26 mouse cellular contexts compared by ENCODE assay signal in the genomic region with DNA sequence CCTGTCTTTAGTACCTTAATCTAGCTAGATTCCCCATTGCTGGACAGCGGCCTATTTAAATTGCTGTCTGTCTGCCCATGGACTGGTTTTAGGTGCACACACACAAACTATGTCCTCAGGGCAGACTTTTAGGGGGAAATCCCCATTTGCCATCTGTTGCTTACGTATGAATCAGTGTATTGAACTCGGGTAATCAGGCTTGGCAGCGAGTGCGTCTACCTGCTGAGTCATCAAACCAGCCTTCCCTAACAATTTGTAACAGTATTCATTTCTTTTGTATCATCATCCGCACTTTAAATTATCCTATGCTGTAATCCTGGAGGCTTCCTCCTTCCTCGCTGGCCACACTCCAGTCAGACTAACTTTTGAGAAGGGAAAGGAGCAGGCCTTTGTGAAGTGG. TPM values are rescaled to one million over a fixed set of nuclear protein-coding genes. Genes with fewer than 3 reads are reported as not detected.
DNase-seq lines count a peak whose midpoint lies in the region; ATAC-seq and TF ChIP-seq lines count a peak whose summit lies in the region.
"Had no signal": no experiment of that assay in that cellular context is flagged by ENCODE, and none has a peak within 500 bp of the region (broad histone marks: within the 10 kb centered on the region; RNA-seq: fewer than 3 reads in every experiment).

No protein-coding gene starts in this region.

- no peaks in the 10 kb centered on the region for H3K27me3 ChIP-seq in midbrain, embryonic 11.5 days (ENCODE audit: control insufficient read depth, insufficient read depth, low read length)
- H3K27me3 ChIP-seq in midbrain, embryonic 13.5 days, result no peaks in the 10 kb centered on the region
- H3K27me3 ChIP-seq in C2C12 (ENCODE audit: control insufficient read depth, insufficient read depth, insufficient read length), result no peaks in the 10 kb centered on the region
- no peaks in the 10 kb centered on the region for H3K27me3 ChIP-seq in hindbrain, embryonic 16.5 days (replicated peaks; ENCODE audit: control insufficient read depth, insufficient read depth, low read length)
- H3K27me3 ChIP-seq in kidney, embryonic 14.5 days (ENCODE audit: control insufficient read depth, insufficient read depth, low read length), result no peaks in the 10 kb centered on the region
- H3K27me3 ChIP-seq: embryonic facial prominence, embryonic 12.5 days; forebrain, embryonic 12.5 days; heart, embryonic 13.5 days; hindbrain, embryonic 13.5 days had no signal

- H3K4me3 ChIP-seq in midbrain, embryonic 11.5 days (ENCODE audit: low read depth, low read length), result no peak overlapping the region
- no peak overlapping the region for H3K4me3 ChIP-seq in midbrain, embryonic 13.5 days (replicated peaks)
- H3K4me3 ChIP-seq in C2C12 (ENCODE audit: insufficient read depth, poor library complexity, severe bottlenecking), result no peak overlapping the region
- no peak overlapping the region for H3K4me3 ChIP-seq in hindbrain, embryonic 16.5 days (ENCODE audit: low read length)
- H3K4me3 ChIP-seq in kidney, embryonic 14.5 days (ENCODE audit: low read length), result no peak overlapping the region
- H3K4me3 ChIP-seq: embryonic facial prominence, embryonic 12.5 days; forebrain, embryonic 12.5 days; heart, embryonic 13.5 days; hindbrain, embryonic 13.5 days had no signal

- H3K36me3 ChIP-seq in midbrain, embryonic 11.5 days (ENCODE audit: control insufficient read depth, insufficient read depth, low read length), result no peaks in the 10 kb centered on the region
- no peaks in the 10 kb centered on the region for H3K36me3 ChIP-seq in midbrain, embryonic 13.5 days
- no peaks in the 10 kb centered on the region for H3K36me3 ChIP-seq in C2C12 (ENCODE audit: control insufficient read depth, insufficient read depth)
- no peaks in the 10 kb centered on the region for H3K36me3 ChIP-seq in hindbrain, embryonic 16.5 days (ENCODE audit: control insufficient read depth, insufficient read depth, low read length)
- no peaks in the 10 kb centered on the region for H3K36me3 ChIP-seq in kidney, embryonic 14.5 days (ENCODE audit: control insufficient read depth, insufficient read depth, low read length)
- H3K36me3 ChIP-seq: embryonic facial prominence, embryonic 12.5 days; forebrain, embryonic 12.5 days; heart, embryonic 13.5 days; hindbrain, embryonic 13.5 days had no signal

- no peak overlapping the region for H3K4me2 ChIP-seq in midbrain, embryonic 11.5 days
- no peak overlapping the region for H3K4me2 ChIP-seq in midbrain, embryonic 13.5 days (replicated peaks)
- no peak overlapping the region for H3K4me2 ChIP-seq in hindbrain, embryonic 16.5 days (ENCODE audit: low read length)
- no peak overlapping the region for H3K4me2 ChIP-seq in kidney, embryonic 14.5 days (replicated peaks; ENCODE audit: low read depth, low read length)
- H3K4me2 ChIP-seq: embryonic facial prominence, embryonic 12.5 days; forebrain, embryonic 12.5 days; heart, embryonic 13.5 days; hindbrain, embryonic 13.5 days had no signal

- DNase-seq in midbrain, embryonic 11.5 days (ENCODE audit: low spot score, missing footprints), result peak; percentile 41
- peak; percentile 86 for DNase-seq in NIH3T3 (ENCODE audit: low read depth)
- DNase-seq in induced T-regulatory cell, adult 2 months (ENCODE audit: low read depth), result peak; percentile 15
- no peak for DNase-seq in gastrocnemius, postnatal 25 days
- DNase-seq: adrenal gland, adult 2 months; adrenal gland, postnatal 25 days; B cell, adult 2 months; cerebellum, adult 2 months; cerebellum, postnatal 10 days; gastrocnemius, postnatal 14 days; heart, postnatal 4 days; kidney, adult 2 months had no signal

- no peak for TF ChIP-seq CTCF in C2C12 (IDR thresholded peaks at IDR 0.05; ENCODE audit: control insufficient read depth, insufficient read depth, insufficient read length)

- no peak overlapping the region for H3K27ac ChIP-seq in midbrain, embryonic 11.5 days (ENCODE audit: low read depth, low read length)
- no peak overlapping the region for H3K27ac ChIP-seq in midbrain, embryonic 13.5 days
- no peak overlapping the region for H3K27ac ChIP-seq in hindbrain, embryonic 16.5 days (ENCODE audit: low read depth, low read length)
- H3K27ac ChIP-seq in kidney, embryonic 14.5 days (ENCODE audit: low read depth, low read length), result no peak overlapping the region
- H3K27ac ChIP-seq: embryonic facial prominence, embryonic 12.5 days; forebrain, embryonic 12.5 days; heart, embryonic 13.5 days; hindbrain, embryonic 13.5 days had no signal

- no peaks in the 10 kb centered on the region for H3K79me2 ChIP-seq in C2C12 (ENCODE audit: control insufficient read depth, insufficient read depth)

- no peaks in the 10 kb centered on the region for H3K4me1 ChIP-seq in midbrain, embryonic 11.5 days (ENCODE audit: control insufficient read depth, insufficient read depth, low read length)
- no peaks in the 10 kb centered on the region for H3K4me1 ChIP-seq in midbrain, embryonic 13.5 days (replicated peaks)
- H3K4me1 ChIP-seq in hindbrain, embryonic 16.5 days (ENCODE audit: control insufficient read depth, insufficient read depth, low read depth, low read length), result no peaks in the 10 kb centered on the region
- H3K4me1 ChIP-seq in kidney, embryonic 14.5 days (ENCODE audit: control insufficient read depth, insufficient read depth, low read length), result no peaks in the 10 kb centered on the region
- H3K4me1 ChIP-seq: heart, embryonic 13.5 days; hindbrain, embryonic 13.5 days had no signal

- ATAC-seq in midbrain, embryonic 11.5 days (ENCODE audit: low FRiP score), result no peak
- no peak for ATAC-seq in midbrain, embryonic 13.5 days
- no peak for ATAC-seq in hindbrain, embryonic 16.5 days
- no peak for ATAC-seq in kidney, embryonic 14.5 days (ENCODE audit: low FRiP score, low TSS enrichment)
- ATAC-seq: forebrain, embryonic 16.5 days; intestine, embryonic 16.5 days had no signal

- no peaks in the 10 kb centered on the region for H3K9me3 ChIP-seq in midbrain, embryonic 11.5 days (ENCODE audit: control insufficient read depth, low read length)
- no peaks in the 10 kb centered on the region for H3K9me3 ChIP-seq in midbrain, embryonic 13.5 days
- no peaks in the 10 kb centered on the region for H3K9me3 ChIP-seq in hindbrain, embryonic 16.5 days (ENCODE audit: control insufficient read depth, low read length)
- no peaks in the 10 kb centered on the region for H3K9me3 ChIP-seq in kidney, embryonic 14.5 days (ENCODE audit: control insufficient read depth, low read length)
- H3K9me3 ChIP-seq: embryonic facial prominence, embryonic 12.5 days; forebrain, embryonic 12.5 days; heart, embryonic 13.5 days; hindbrain, embryonic 13.5 days had no signal

- H3K79me3 ChIP-seq in C2C12 (ENCODE audit: low read depth), result no peaks in the 10 kb centered on the region

- H3ac ChIP-seq in C2C12 (ENCODE audit: control insufficient read depth, insufficient read length, low read depth), result no peak overlapping the region

- 85% methylated on average over 7 of the region's 7 CpGs for WGBS in midbrain, embryonic 11.5 days
- 69% methylated on average over 7 of the region's 7 CpGs for WGBS in midbrain, embryonic 13.5 days
- 65% methylated on average over 7 of the region's 7 CpGs for WGBS in hindbrain, embryonic 16.5 days
- 79% methylated on average over 7 of the region's 7 CpGs for WGBS in kidney, embryonic 14.5 days

- no peak overlapping the region for H3K9ac ChIP-seq in midbrain, embryonic 11.5 days (ENCODE audit: low read length)
- H3K9ac ChIP-seq in midbrain, embryonic 13.5 days (replicated peaks), result no peak overlapping the region
- H3K9ac ChIP-seq in hindbrain, embryonic 16.5 days (ENCODE audit: low read depth, low read length), result no peak overlapping the region
- H3K9ac ChIP-seq in kidney, embryonic 14.5 days (ENCODE audit: low read depth, low read length), result no peak overlapping the region
- H3K9ac ChIP-seq: embryonic facial prominence, embryonic 12.5 days; forebrain, embryonic 12.5 days; heart, embryonic 13.5 days; hindbrain, embryonic 13.5 days had no signal

RNA-seq across cellular contexts. Expression of a gene that starts 22.5 kb away (rescaled TPM):
- polyA plus RNA-seq in midbrain, embryonic 11.5 days (2014; fragmentation: Nextera tagmentation; extraction: Ambion mirVana), result 13.2 and 15.0 TPM in 2 replicates
- 6.9 TPM in 2 replicates for polyA plus RNA-seq in midbrain, embryonic 13.5 days (2015; fragmentation: Nextera tagmentation; extraction: Ambion mirVana)
- polyA plus RNA-seq in C2C12 (2012; fragmentation: generic; extraction: Trizol), result 3.1 TPM
- polyA plus RNA-seq in hindbrain, embryonic 16.5 days (2015; fragmentation: Nextera tagmentation; extraction: Ambion mirVana), result 9.3 and 10.1 TPM in 2 replicates
- polyA plus RNA-seq in kidney, embryonic 14.5 days (2014; fragmentation: Nextera tagmentation; extraction: Ambion mirVana), result 8.6 and 9.0 TPM in 2 replicates
- 1 to 10 TPM; 4.0 to 4.6 TPM for total RNA-seq in gastrocnemius, postnatal 25 days (2021)
- total RNA-seq: common myeloid progenitor, adult 5-6 weeks had no signal

RNA-seq across cellular contexts. Expression of a gene that starts 22.7 kb away (rescaled TPM):
- 6.9 and 8.0 TPM in 2 replicates for polyA plus RNA-seq in midbrain, embryonic 11.5 days (2014; fragmentation: Nextera tagmentation; extraction: Ambion mirVana)
- polyA plus RNA-seq in midbrain, embryonic 13.5 days (2015; fragmentation: Nextera tagmentation; extraction: Ambion mirVana), result 3.6 and 4.1 TPM in 2 replicates
- 1.2 TPM for polyA plus RNA-seq in C2C12 (2012; fragmentation: generic; extraction: Trizol)
- 2.7 and 3.3 TPM in 2 replicates for polyA plus RNA-seq in hindbrain, embryonic 16.5 days (2015; fragmentation: Nextera tagmentation; extraction: Ambion mirVana)
- 3.4 and 5.7 TPM in 2 replicates for polyA plus RNA-seq in kidney, embryonic 14.5 days (2014; fragmentation: Nextera tagmentation; extraction: Ambion mirVana)
- 1 to 10 TPM; 2.1 to 3.2 TPM for total RNA-seq in gastrocnemius, postnatal 25 days (2021)

RNA-seq across cellular contexts. Expression of a gene that starts 28.4 kb away (rescaled TPM):
- polyA plus RNA-seq in midbrain, embryonic 11.5 days (2014; fragmentation: Nextera tagmentation; extraction: Ambion mirVana), result not detected in 2 replicates
- not detected in 2 replicates for polyA plus RNA-seq in midbrain, embryonic 13.5 days (2015; fragmentation: Nextera tagmentation; extraction: Ambion mirVana)
- not detected for polyA plus RNA-seq in C2C12 (2012; fragmentation: generic; extraction: Trizol)
- not detected in 2 replicates for polyA plus RNA-seq in hindbrain, embryonic 16.5 days (2015; fragmentation: Nextera tagmentation; extraction: Ambion mirVana)
- not detected in 2 replicates for polyA plus RNA-seq in kidney, embryonic 14.5 days (2014; fragmentation: Nextera tagmentation; extraction: Ambion mirVana)
- not detected for total RNA-seq in gastrocnemius, postnatal 25 days (2021)
- total RNA-seq: adrenal gland, adult 2 months; adrenal gland, postnatal 25 days; common myeloid progenitor, adult 5-6 weeks; gastrocnemius, adult 18-20 months; gastrocnemius, postnatal 14 days; granulocyte monocyte progenitor cell, adult 5-6 weeks; heart, postnatal 4 days had no signal
- polyA plus RNA-seq: adrenal gland, adult 2 months; cerebellum, adult 2 months; embryonic facial prominence, embryonic 12.5 days; forebrain, embryonic 12.5 days; forebrain, embryonic 16.5 days; heart, embryonic 13.5 days; heart, postnatal 0 days; hindbrain, embryonic 13.5 days; intestine, embryonic 16.5 days had no signal

RNA-seq across cellular contexts. Expression of a gene that starts 44.6 kb away (rescaled TPM):
- 85.3 and 109 TPM in 2 replicates for polyA plus RNA-seq in midbrain, embryonic 11.5 days (2014; fragmentation: Nextera tagmentation; extraction: Ambion mirVana)
- polyA plus RNA-seq in midbrain, embryonic 13.5 days (2015; fragmentation: Nextera tagmentation; extraction: Ambion mirVana), result 76.6 and 81.2 TPM in 2 replicates
- polyA plus RNA-seq in C2C12 (2012; fragmentation: generic; extraction: Trizol), result 107 TPM
- polyA plus RNA-seq in hindbrain, embryonic 16.5 days (2015; fragmentation: Nextera tagmentation; extraction: Ambion mirVana), result 112 and 113 TPM in 2 replicates
- 116 and 140 TPM in 2 replicates for polyA plus RNA-seq in kidney, embryonic 14.5 days (2014; fragmentation: Nextera tagmentation; extraction: Ambion mirVana)
- total RNA-seq in gastrocnemius, postnatal 25 days (2021), result 100 to 1,000 TPM; 273 to 299 TPM

RNA-seq across cellular contexts. Expression of a gene that starts 49.9 kb away (rescaled TPM):
- polyA plus RNA-seq in midbrain, embryonic 11.5 days (2014; fragmentation: Nextera tagmentation; extraction: Ambion mirVana), result 0.07 TPM in 1 of 2 replicates, not detected in the other
- 0.09 and 0.27 TPM in 2 replicates for polyA plus RNA-seq in midbrain, embryonic 13.5 days (2015; fragmentation: Nextera tagmentation; extraction: Ambion mirVana)
- 0.02 TPM for polyA plus RNA-seq in C2C12 (2012; fragmentation: generic; extraction: Trizol)
- polyA plus RNA-seq in hindbrain, embryonic 16.5 days (2015; fragmentation: Nextera tagmentation; extraction: Ambion mirVana), result 0.06 and 0.21 TPM in 2 replicates
- not detected in 2 replicates for polyA plus RNA-seq in kidney, embryonic 14.5 days (2014; fragmentation: Nextera tagmentation; extraction: Ambion mirVana)
- under 1 TPM; 0.26 to 0.27 TPM for total RNA-seq in gastrocnemius, postnatal 25 days (2021)
- total RNA-seq: heart, postnatal 4 days had no signal
- polyA plus RNA-seq: forebrain, embryonic 16.5 days had no signal
